Mouse (Mus musculus) cerebral cortex, adult 2 months (tissue): ENCODE measurements around the gene Nek9.

ENCODE experiments used
- WGBS: fragments of 180-500 bp; shearing (Covaris S2); methylation state at CpG from one replicate; pipeline ENCODE4 v1.1.7; 2018; 5-methylcytosine and 5-hydroxymethylcytosine counted together

Nek9 gene

GRCm38 (mm10) chr12:85339243-85339729 lies at the start of gene Nek9:
Gene Nek9 (minus strand): TSS chr12:85339362.
- WGBS = under 1% methylated on average over 36 of the region's 36 CpGs

- 75% methylated on average over 5 of the region's 5 CpGs for WGBS
These were observed 46.8 kb upstream of the Nek9 start for GRCm38 (mm10) chr12:85385995-85386375.

GRCm38 (mm10) chr12:85385329-85385994 lies 46.3 kb upstream of the Nek9 start:
- 68% methylated on average over 10 of the region's 10 CpGs for WGBS

GRCm38 (mm10) chr12:85382761-85383680 lies 43.9 kb upstream of the Nek9 start:
- 83% methylated on average over 14 of the region's 14 CpGs for WGBS

- 82% methylated on average over 6 of the region's 6 CpGs for WGBS
These were observed 42.4 kb upstream of the Nek9 start for GRCm38 (mm10) chr12:85381570-85381969.

GRCm38 (mm10) chr12:85380942-85381341 lies 41.8 kb upstream of the Nek9 start:
- 78% methylated on average over 7 of the region's 7 CpGs for WGBS

GRCm38 (mm10) chr12:85380308-85380707 lies 41.1 kb upstream of the Nek9 start:
- WGBS = 83% methylated on average over 1 of the region's 1 CpGs

- 93% methylated on average over 2 of the region's 2 CpGs for WGBS
These were observed 39.1 kb upstream of the Nek9 start for GRCm38 (mm10) chr12:85378271-85378670.

GRCm38 (mm10) chr12:85374561-85375272 lies 35.6 kb upstream of the Nek9 start, which contains the start of gene Tmed10:
Gene Tmed10 (minus strand): TSS chr12:85374847.
- 1% methylated on average over 37 of the region's 37 CpGs for WGBS

GRCm38 (mm10) chr12:85373591-85374560 lies 34.7 kb upstream of the Nek9 start:
- WGBS = under 1% methylated on average over 53 of the region's 53 CpGs

GRCm38 (mm10) chr12:85372068-85372665 lies 33.0 kb upstream of the Nek9 start:
- 50% methylated on average over 8 of the region's 8 CpGs for WGBS

- WGBS = 66% methylated on average over 6 of the region's 6 CpGs
These were observed 29.4 kb upstream of the Nek9 start for GRCm38 (mm10) chr12:85368441-85369063.

GRCm38 (mm10) chr12:85366271-85366670 lies 27.1 kb upstream of the Nek9 start:
- 36% methylated on average over 3 of the region's 3 CpGs for WGBS

- 47% methylated on average over 4 of the region's 4 CpGs for WGBS
These were observed 23.3 kb upstream of the Nek9 start for GRCm38 (mm10) chr12:85362510-85362909.

- 75% methylated on average over 3 of the region's 3 CpGs for WGBS
These were observed 22.0 kb upstream of the Nek9 start for GRCm38 (mm10) chr12:85361165-85361564.

GRCm38 (mm10) chr12:85354061-85354460 lies 14.9 kb upstream of the Nek9 start:
- 87% methylated on average over 3 of the region's 3 CpGs for WGBS

GRCm38 (mm10) chr12:85350407-85351232 lies 11.5 kb upstream of the Nek9 start:
- 35% methylated on average over 10 of the region's 10 CpGs for WGBS

- 76% methylated on average over 6 of the region's 6 CpGs for WGBS
These were observed 9.2 kb upstream of the Nek9 start for GRCm38 (mm10) chr12:85348338-85348737.

- 52% methylated on average over 3 of the region's 3 CpGs for WGBS
These were observed 8.0 kb upstream of the Nek9 start for GRCm38 (mm10) chr12:85347196-85347595.
